15 mouse cellular contexts compared by ENCODE assay signal in genomic region chr4:57735426-57735825, GRCm38 (mm10). TPM values are rescaled to one million over a fixed set of nuclear protein-coding genes. Genes with fewer than 3 reads are reported as not detected.
DNase-seq lines count a peak whose midpoint lies in the region; ATAC-seq and TF ChIP-seq lines count a peak whose summit lies in the region.
"Had no signal": no experiment of that assay in that cellular context is flagged by ENCODE, and none has a peak within 500 bp of the region (broad histone marks: within the 10 kb centered on the region; RNA-seq: fewer than 3 reads in every experiment).

No protein-coding gene starts in this region.

- H3K4me1 ChIP-seq in kidney, postnatal 0 days (replicated peaks; ENCODE audit: insufficient read depth, low read length): no peaks in the 10 kb centered on the region
- H3K4me1 ChIP-seq in hindbrain, embryonic 13.5 days (replicated peaks): peaks cover 5% of the 10 kb centered on the region; the same call in 1 of the 2 replicates

- no peak for TF ChIP-seq CTCF in kidney, postnatal 0 days (IDR thresholded peaks at IDR 0.05; ENCODE audit: low read depth)

- H3K4me3 ChIP-seq in kidney, postnatal 0 days (replicated peaks; ENCODE audit: low read depth, low read length): no peak overlapping the region
- H3K4me3 ChIP-seq in hindbrain, embryonic 13.5 days: no peak overlapping the region
- H3K4me3 ChIP-seq: forebrain, embryonic 12.5 days; heart, adult 2 months had no signal

- peak; percentile 75 to 88 for DNase-seq in adrenal gland, adult (ENCODE audit: inconsistent age in 2 of 2, low spot score in 1 of 2)
- DNase-seq in adrenal gland, postnatal 4 days (ENCODE audit: low spot score in 2 of 2): no peak
- DNase-seq in 416B (ENCODE audit: low read depth): peak; percentile 40
- peak; percentile 72 for DNase-seq in adrenal gland, postnatal 25 days
- DNase-seq in kidney, postnatal 0 days (ENCODE audit: low spot score): peak; percentile 38
- DNase-seq in embryo, embryonic 9.5 days (ENCODE audit: extremely low spot score): no peak
- no peak for DNase-seq in frontal cortex, postnatal 14 days (ENCODE audit: low spot score in 2 of 2)
- DNase-seq: cerebellum, postnatal 10 days; heart, adult 2 months; liver; lung, postnatal 10 days had no signal

- H3K9ac ChIP-seq in kidney, postnatal 0 days (ENCODE audit: low read depth, low read length): no peak overlapping the region
- no peak overlapping the region for H3K9ac ChIP-seq in hindbrain, embryonic 13.5 days
- H3K9ac ChIP-seq: forebrain, embryonic 12.5 days had no signal

- peak; percentile 93 for ATAC-seq in kidney, postnatal 0 days (replicated peaks; ENCODE audit: low FRiP score, low read depth)
- no peak for ATAC-seq in hindbrain, embryonic 13.5 days (ENCODE audit: low FRiP score)
- ATAC-seq: hindbrain, postnatal 0 days had no signal

- no peaks in the 10 kb centered on the region for H3K36me3 ChIP-seq in kidney, postnatal 0 days (ENCODE audit: insufficient read depth, low read length)
- H3K36me3 ChIP-seq in hindbrain, embryonic 13.5 days: no peaks in the 10 kb centered on the region
- H3K36me3 ChIP-seq: forebrain, embryonic 12.5 days had no signal

- H3K27me3 ChIP-seq in kidney, postnatal 0 days (ENCODE audit: insufficient read depth, low read length): no peaks in the 10 kb centered on the region
- no peaks in the 10 kb centered on the region for H3K27me3 ChIP-seq in hindbrain, embryonic 13.5 days
- H3K27me3 ChIP-seq: forebrain, embryonic 12.5 days had no signal

- no peaks in the 10 kb centered on the region for H3K9me3 ChIP-seq in kidney, postnatal 0 days (replicated peaks; ENCODE audit: low read length)
- H3K9me3 ChIP-seq in hindbrain, embryonic 13.5 days: no peaks in the 10 kb centered on the region
- H3K9me3 ChIP-seq: forebrain, embryonic 12.5 days had no signal

- 69% methylated on average over 5 of the region's 5 CpGs for WGBS in kidney, postnatal 0 days
- WGBS in hindbrain, embryonic 13.5 days: 91% methylated on average over 5 of the region's 5 CpGs

- no peak overlapping the region for H3K4me2 ChIP-seq in kidney, postnatal 0 days (ENCODE audit: low read length)
- H3K4me2 ChIP-seq in hindbrain, embryonic 13.5 days: no peak overlapping the region
- H3K4me2 ChIP-seq: forebrain, embryonic 12.5 days; midbrain, embryonic 11.5 days had no signal

- peak overlapping the region; percentile 70; the same call in 1 of the 2 replicates for H3K27ac ChIP-seq in kidney, postnatal 0 days
- H3K27ac ChIP-seq in hindbrain, embryonic 13.5 days: no peak overlapping the region
- H3K27ac ChIP-seq: forebrain, embryonic 12.5 days; heart, adult 2 months; hindbrain, postnatal 0 days had no signal

RNA-seq across cellular contexts. Expression of gene Akap2, which starts 18.0 kb away (rescaled TPM):
- 100 to 1,000 TPM; 106 to 114 TPM for total RNA-seq in adrenal gland, postnatal 4 days (2021)
- total RNA-seq in adrenal gland, postnatal 25 days (2021): 132 and 158 TPM in 2 replicates
- polyA plus RNA-seq in kidney, postnatal 0 days (2015; fragmentation: Nextera tagmentation; extraction: Ambion mirVana): 20.5 and 24.7 TPM in 2 replicates
- 17.0 and 17.7 TPM in 2 replicates for polyA plus RNA-seq in hindbrain, embryonic 13.5 days (2015; fragmentation: Nextera tagmentation; extraction: Ambion mirVana)

Comparison
In these comparisons a context has a peak if more than half of its experiments do, and no peak if none do; other contexts are left out.
1. DNase-seq: peak in adrenal gland, adult (2 of 2), 416B (single experiment), adrenal gland, postnatal 25 days (single experiment) and kidney, postnatal 0 days (single experiment); none in adrenal gland, postnatal 4 days (0 of 2), embryo, embryonic 9.5 days (single experiment) and frontal cortex, postnatal 14 days (0 of 2).